Mouse (Mus musculus) olfactory bulb, adult 2 months (tissue): ENCODE results near the gene Creb3.

Experiments
- CTCF ChIP-seq: fragments of 200-500 bp; IDR thresholded peaks from 2 replicates; pipeline ENCODE4 v1.5.1; 2012; ENCODE audit warnings: low read depth, mild to moderate bottlenecking, low read length, moderate library complexity; ENCODE audit not compliant: insufficient read depth
- POLR2A ChIP-seq: fragments of 200-500 bp; IDR thresholded peaks from 2 replicates; pipeline ENCODE4 v1.6.1; 2012; ENCODE audit warnings: mild to moderate bottlenecking, low read depth, low read length, moderate library complexity; ENCODE audit not compliant: insufficient read depth

DNA sequence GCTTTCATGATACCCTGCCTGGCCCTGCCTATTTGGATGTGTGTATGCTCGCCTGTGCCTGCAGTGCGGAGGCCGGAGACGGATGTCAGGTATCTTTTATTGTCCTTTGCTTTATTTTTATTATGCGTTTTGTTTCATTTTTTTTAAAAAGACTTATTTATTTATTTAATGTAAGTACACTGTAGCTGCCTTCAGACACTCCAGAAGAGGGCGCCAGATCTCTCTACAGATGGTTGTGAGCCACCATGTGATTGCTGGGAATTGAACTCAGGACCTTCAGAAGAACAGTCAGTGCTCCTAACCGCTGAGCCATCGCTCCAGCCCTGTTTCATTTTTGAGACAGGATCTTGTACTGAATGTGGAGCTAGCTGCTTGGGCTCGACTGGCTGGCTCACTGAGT, 33.6 kb upstream of the Creb3 start:
- TF ChIP-seq CTCF (no peak), POLR2A (no peak)
